Mouse (Mus musculus) thymus, adult 2 months (tissue): Measurements from ENCODE around the gene Popdc2. TPM values are rescaled to one million over a fixed set of nuclear protein-coding genes. Genes with fewer than 3 reads are reported as not detected.

ENCODE experiments used
- DNase-seq: peaks from one replicate; pipeline ENCODE4 v3.0.0; 2021
- H3K27ac ChIP-seq: fragments of 200-500 bp; 2 replicates; pipeline ENCODE4 v1.5.1; 2012; ENCODE audit warnings: low read length, control low read depth; ENCODE audit not compliant: control insufficient read depth, insufficient read depth
- H3K27me3 ChIP-seq: fragments of 200-500 bp; 2 replicates; pipeline ENCODE4 v1.6.1; 2012; ENCODE audit warnings: mild to moderate bottlenecking, low read length, moderate library complexity, mixed read lengths; ENCODE audit not compliant: control insufficient read depth, insufficient read depth
- H3K36me3 ChIP-seq: fragments of 200-500 bp; 2 replicates; pipeline ENCODE4 v1.6.1; 2012; ENCODE audit warnings: mild to moderate bottlenecking, low read length, moderate library complexity; ENCODE audit not compliant: control insufficient read depth, insufficient read depth
- H3K4me1 ChIP-seq: fragments of 200-500 bp; replicated peaks from 2 replicates; pipeline ENCODE4 v1.6.1; 2012; ENCODE audit warnings: low read length; ENCODE audit not compliant: control insufficient read depth, insufficient read depth
- H3K4me3 ChIP-seq: fragments of 200-500 bp; 2 replicates; pipeline ENCODE4 v1.5.1; 2012; ENCODE audit warnings: mild to moderate bottlenecking, low read length, control low read depth, moderate library complexity; ENCODE audit not compliant: control insufficient read depth, insufficient read depth
- CTCF ChIP-seq: fragments of 200-500 bp; IDR thresholded peaks from 2 replicates; pipeline ENCODE4 v1.5.1; 2012; ENCODE audit warnings: mild to moderate bottlenecking, control low read depth, low read length, moderate library complexity, borderline replicate concordance; ENCODE audit not compliant: control insufficient read depth, poor library complexity, insufficient read depth; ENCODE audit errors: extremely low read depth
- POLR2A ChIP-seq: fragments of 200-500 bp; IDR thresholded peaks from 2 replicates; pipeline ENCODE4 v1.6.1; 2012; ENCODE audit warnings: mild to moderate bottlenecking, low read length, control low read depth, moderate library complexity; ENCODE audit not compliant: control insufficient read depth, poor library complexity, insufficient read depth; ENCODE audit errors: extremely low read depth
- WGBS: fragments of 180-500 bp; shearing (Covaris S2); methylation state at CpG from one replicate; pipeline ENCODE4 v1.1.7; 2018; 5-methylcytosine and 5-hydroxymethylcytosine counted together
- polyA plus RNA-seq: library from polyadenylated mRNA; depleted of rRNA; stranded (reverse); fragments of >200 nt; gene quantifications from 2 replicates; pipeline ENCODE4 v1.2.3, GENCODE M21; 2012

The Popdc2 gene
- polyA plus RNA-seq, 1 experiment, result 33.2 TPM

GRCm38 (mm10) chr16:38373439-38373838, 11.4 kb downstream of the Popdc2 start:
- no peaks in the 10 kb centered on the region for H3K36me3 ChIP-seq
- H3K27ac ChIP-seq, result no peak overlapping the region
- TF ChIP-seq POLR2A (no peak), CTCF (no peak)
- H3K4me3 ChIP-seq, result no peak overlapping the region
- H3K4me1 ChIP-seq, result peaks cover 12% of the 10 kb centered on the region
- DNase-seq, result no peak
- WGBS, result 92% methylated on average over 10 of the region's 10 CpGs
- H3K27me3 ChIP-seq, result no peaks in the 10 kb centered on the region

DNA sequence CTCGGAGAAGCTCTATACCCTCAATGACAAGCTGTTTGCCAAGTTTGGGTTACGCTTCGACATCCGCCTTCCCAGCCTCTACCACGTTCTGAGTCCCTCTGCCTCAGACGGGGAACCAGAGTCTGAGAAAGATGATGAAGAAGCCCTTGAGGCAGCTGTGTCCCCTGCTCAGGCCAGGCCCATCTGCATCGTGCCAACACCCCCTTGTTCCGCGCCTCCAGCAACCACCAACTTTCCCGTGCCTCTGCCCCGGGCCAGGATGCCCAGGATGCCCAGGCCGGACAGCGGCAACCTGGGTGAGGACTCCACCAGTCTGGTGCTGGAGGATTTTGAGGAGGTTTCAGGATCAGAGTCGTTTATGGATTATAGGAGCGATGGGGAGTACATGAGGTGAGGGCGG, 11.9 kb downstream of the Popdc2 start:
- DNase-seq, result no peak
- H3K27ac ChIP-seq, result no peak overlapping the region
- no peaks in the 10 kb centered on the region for H3K36me3 ChIP-seq
- H3K27me3 ChIP-seq, result no peaks in the 10 kb centered on the region
- WGBS, result 90% methylated on average over 16 of the region's 16 CpGs
- no peak overlapping the region for H3K4me3 ChIP-seq
- H3K4me1 ChIP-seq, result peaks cover 12% of the 10 kb centered on the region
- TF ChIP-seq CTCF (no peak), POLR2A (no peak)

GRCm38 (mm10) chr16:38374379-38375140, 12.6 kb downstream of the Popdc2 start:
- no peak overlapping the region for H3K4me3 ChIP-seq
- H3K27ac ChIP-seq, result no peak overlapping the region
- 65% methylated on average over 10 of the region's 10 CpGs for WGBS

GRCm38 (mm10) chr16:38375182-38375581, 13.2 kb downstream of the Popdc2 start:
- H3K36me3 ChIP-seq, result no peaks in the 10 kb centered on the region
- peaks cover 9% of the 10 kb centered on the region for H3K4me1 ChIP-seq

More at GRCm38 (mm10) chr16:38374379-38375140, 12.6 kb downstream of the Popdc2 start:
- no peak for TF ChIP-seq POLR2A
- TF ChIP-seq CTCF, result no peak
- H3K27me3 ChIP-seq, result no peaks in the 10 kb centered on the region
- no peaks in the 10 kb centered on the region for H3K36me3 ChIP-seq
- no peak for DNase-seq
- H3K4me1 ChIP-seq, result peaks cover 12% of the 10 kb centered on the region

DNA sequence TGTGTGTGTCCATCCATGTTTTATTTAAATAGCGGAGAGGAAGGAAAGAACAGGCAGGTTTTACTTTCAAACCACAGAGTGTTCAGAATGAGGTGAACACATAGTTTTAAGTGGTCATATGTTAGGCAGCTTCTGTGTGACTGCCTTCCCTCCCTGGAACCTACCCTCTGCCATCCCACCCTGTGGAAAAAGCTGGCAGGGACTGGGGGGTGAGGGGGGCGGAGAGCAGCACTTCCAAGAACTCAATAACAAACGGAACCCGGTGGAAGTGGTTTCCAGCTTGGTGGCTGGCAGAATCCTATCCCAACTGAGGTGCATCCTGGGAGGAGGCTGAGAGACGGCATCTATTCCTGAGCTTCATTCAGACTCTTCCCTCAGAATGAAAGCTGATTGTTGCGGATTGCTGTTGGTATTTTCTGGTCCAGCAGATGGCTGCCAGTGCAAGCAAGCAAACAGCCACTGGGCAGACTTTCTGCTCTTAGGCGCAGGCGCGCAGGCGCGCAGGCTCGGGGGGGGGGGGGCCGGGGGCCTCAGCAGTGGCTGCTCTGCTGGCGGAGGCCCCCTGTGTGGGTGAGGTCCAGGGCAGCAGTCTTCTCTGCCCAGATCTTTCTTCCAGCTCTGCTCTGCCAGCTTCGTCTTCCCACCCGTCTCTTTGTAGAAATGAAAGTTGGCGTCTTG, 14.3 kb downstream of the Popdc2 start:
- Histone ChIP-seq H3K4me1 (peaks cover 9% of the 10 kb centered on the region), H3K27ac (peak overlapping the region; percentile 6; the same call in 1 of the 2 replicates), H3K4me3 (peak overlapping the region; percentile 53), H3K36me3 (no peaks in the 10 kb centered on the region), H3K27me3 (no peaks in the 10 kb centered on the region)
- peak; percentile 23 for DNase-seq
- 19% methylated on average over 17 of the region's 17 CpGs for WGBS
- TF ChIP-seq CTCF (no peak), POLR2A (no peak)

More at GRCm38 (mm10) chr16:38375182-38375581, 13.2 kb downstream of the Popdc2 start:
- WGBS, result 91% methylated on average over 7 of the region's 7 CpGs
- no peaks in the 10 kb centered on the region for H3K27me3 ChIP-seq
- no peak overlapping the region for H3K27ac ChIP-seq
- no peak overlapping the region for H3K4me3 ChIP-seq
- no peak for DNase-seq
- no peak for TF ChIP-seq POLR2A
- no peak for TF ChIP-seq CTCF

GRCm38 (mm10) chr16:38376841-38377249, 14.8 kb downstream of the Popdc2 start:
- peak; percentile 23 for DNase-seq
- Histone ChIP-seq H3K4me3 (peak overlapping the region; percentile 53), H3K36me3 (no peaks in the 10 kb centered on the region), H3K4me1 (peaks cover 9% of the 10 kb centered on the region), H3K27ac (peak overlapping the region; percentile 5; the same call in 1 of the 2 replicates), H3K27me3 (no peaks in the 10 kb centered on the region)
- TF ChIP-seq POLR2A, result no peak
- TF ChIP-seq CTCF, result no peak
- 28% methylated on average over 8 of the region's 8 CpGs for WGBS
